Mouse (Mus musculus) brain, embryonic 14.5 days (tissue): ENCODE measurements around the gene Akap7. TPM values are rescaled to one million over a fixed set of nuclear protein-coding genes. Genes with fewer than 3 reads are reported as not detected.

Source experiments
- DNase-seq: peaks from one replicate; pipeline ENCODE4 v3.0.0-alpha.2; 2011; ENCODE audit warnings: low read depth
- CTCF ChIP-seq: fragments of 200-500 bp; IDR thresholded peaks from 2 replicates; pipeline ENCODE4 v1.5.1; 2012; ENCODE audit warnings: inconsistent platforms, mild to moderate bottlenecking, moderate library complexity, borderline replicate concordance; ENCODE audit not compliant: insufficient read depth, insufficient read length; ENCODE audit errors: extremely low read depth
- POLR2A ChIP-seq: fragments of 200-500 bp; IDR thresholded peaks from 2 replicates; pipeline ENCODE4 v1.6.1; 2012; ENCODE audit warnings: mild to moderate bottlenecking, inconsistent platforms, borderline replicate concordance; ENCODE audit not compliant: poor library complexity, insufficient read depth, insufficient read length, severe bottlenecking; ENCODE audit errors: extremely low read depth
- polyA plus RNA-seq: library from polyadenylated mRNA; depleted of rRNA; stranded (reverse); fragments of >200 nt; gene quantifications from 2 replicates; pipeline ENCODE4 v1.2.3, GENCODE M21; 2012; rRNA removed

Gene Akap7
- polyA plus RNA-seq, 1 experiment = 24.6 TPM

GRCm38 (mm10) chr10:25140155-25140755 is 167.4 kb downstream of the Akap7 start:
- DNase-seq = peak; percentile 93
- no peak for TF ChIP-seq POLR2A
- no peak for TF ChIP-seq CTCF

- TF ChIP-seq CTCF (no peak), POLR2A (no peak)
- no peak for DNase-seq
These were observed 174.1 kb downstream of the Akap7 start for GRCm38 (mm10) chr10:25133581-25133980.

- no peak for DNase-seq
- TF ChIP-seq POLR2A (no peak), CTCF (no peak)
These were observed 179.2 kb downstream of the Akap7 start for GRCm38 (mm10) chr10:25128455-25128863.

GRCm38 (mm10) chr10:25126035-25126434 is 181.6 kb downstream of the Akap7 start:
- no peak for DNase-seq
- TF ChIP-seq CTCF (no peak), POLR2A (no peak)

GRCm38 (mm10) chr10:25120871-25121554 is 186.7 kb downstream of the Akap7 start:
- TF ChIP-seq CTCF (no peak), POLR2A (no peak)
- DNase-seq = no peak

Other genes starting within 250 kb of the Akap7 start
- gene Epb41l2, start 51.9 kb upstream of the Akap7 start, polyA plus RNA-seq = 36.2 and 63.4 TPM in 2 replicates
- gene Smlr1, start 228.4 kb upstream of the Akap7 start, polyA plus RNA-seq = 0.03 and 0.10 TPM in 2 replicates